Mouse (Mus musculus): ENCODE results near the gene Scube3.

Gene Scube3

DNA sequence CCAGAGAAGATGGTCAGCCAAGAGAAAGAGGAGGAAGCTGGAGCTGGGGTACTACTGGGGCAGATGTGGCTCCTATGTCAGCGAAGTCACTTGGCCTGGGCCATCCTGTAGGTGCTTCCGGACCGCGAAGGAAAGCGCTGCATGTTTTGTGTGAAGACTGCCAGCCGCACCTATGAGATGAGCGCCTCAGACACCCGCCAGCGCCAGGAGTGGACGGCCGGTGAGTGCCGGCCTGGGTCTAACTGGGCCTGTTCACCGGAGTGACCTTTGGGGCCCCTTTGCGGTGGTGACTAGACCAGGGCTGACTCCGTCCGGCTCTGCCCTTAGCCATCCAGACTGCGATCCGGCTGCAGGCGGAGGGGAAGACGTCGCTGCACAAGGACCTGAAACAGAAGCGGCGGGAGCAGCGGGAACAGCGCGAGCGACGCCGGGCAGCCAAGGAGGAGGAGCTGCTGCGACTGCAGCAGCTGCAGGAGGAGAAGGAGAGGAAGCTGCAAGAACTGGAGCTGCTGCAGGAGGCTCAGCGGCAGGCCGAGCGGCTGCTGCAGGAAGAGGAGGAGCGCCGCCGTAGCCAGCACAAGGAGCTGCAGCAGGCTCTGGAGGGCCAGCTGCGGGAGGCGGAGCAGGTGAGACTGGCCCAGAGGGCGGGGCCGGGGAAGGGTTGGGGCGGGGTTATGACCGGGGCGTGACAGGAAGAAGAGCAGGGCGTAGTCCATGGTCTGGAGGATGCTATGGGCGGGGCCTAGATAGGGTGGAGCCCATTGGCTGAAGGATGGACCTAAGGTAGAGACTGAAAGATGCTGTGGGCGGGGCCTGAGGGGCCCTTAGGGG, 81.8 kb downstream of the Scube3 start:
- DNase-seq = peak; percentile 93 to 97
